Mouse (Mus musculus): Measurements from ENCODE around the gene Hibch. TPM values are rescaled to one million over a fixed set of nuclear protein-coding genes. Genes with fewer than 3 reads are reported as not detected.

Gene Hibch
- total RNA-seq (2021) = 10 to 100 TPM; 45.3 to 47.2 TPM

DNA sequence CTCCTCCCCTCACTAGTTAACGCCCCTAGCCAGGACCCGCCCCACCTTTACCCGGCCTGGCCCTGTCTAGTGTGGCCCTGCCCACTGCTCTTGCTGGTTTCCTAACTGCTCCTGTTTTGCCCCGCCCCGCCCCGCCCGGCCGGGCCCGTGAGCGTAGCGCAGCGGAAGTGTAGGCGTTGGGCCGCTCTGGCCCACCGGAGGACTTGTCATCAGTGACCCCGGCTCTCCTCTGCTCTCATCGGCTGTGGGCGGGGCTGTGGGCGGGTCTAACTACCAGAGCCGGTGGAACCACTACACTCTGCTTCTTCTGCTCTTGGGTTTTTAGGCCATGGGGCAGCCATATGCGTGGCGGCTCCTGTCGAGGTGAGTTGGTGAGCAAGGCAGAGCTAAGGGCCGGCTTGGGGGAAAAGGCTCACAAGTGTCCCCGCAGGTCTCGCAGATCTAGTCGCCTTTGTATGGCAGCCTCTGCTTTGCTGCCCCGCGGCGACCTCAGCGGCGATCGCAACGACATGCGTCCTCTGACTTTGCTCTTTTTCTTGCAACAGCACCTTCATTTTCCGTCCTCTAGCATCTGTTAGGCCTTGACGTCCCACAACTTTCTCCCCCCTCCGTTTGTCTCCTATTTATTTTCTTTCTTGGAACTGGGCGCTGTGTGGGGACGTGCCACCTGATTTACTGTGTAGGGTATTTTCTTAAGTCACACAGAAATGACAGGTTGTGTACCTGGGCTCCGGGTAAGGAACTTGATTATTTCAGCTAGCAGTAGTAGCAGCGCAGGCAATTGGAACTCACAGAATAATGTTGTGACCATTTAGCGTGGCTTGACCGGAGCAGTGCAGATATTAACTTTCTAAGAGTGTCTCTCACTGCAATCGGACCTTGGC lies at the start of gene Hibch:
Gene Hibch, plus strand, starts transcription at position 148 of the 884 bp plus-strand sequence.
- DNase-seq = peak; percentile 98

DNA sequence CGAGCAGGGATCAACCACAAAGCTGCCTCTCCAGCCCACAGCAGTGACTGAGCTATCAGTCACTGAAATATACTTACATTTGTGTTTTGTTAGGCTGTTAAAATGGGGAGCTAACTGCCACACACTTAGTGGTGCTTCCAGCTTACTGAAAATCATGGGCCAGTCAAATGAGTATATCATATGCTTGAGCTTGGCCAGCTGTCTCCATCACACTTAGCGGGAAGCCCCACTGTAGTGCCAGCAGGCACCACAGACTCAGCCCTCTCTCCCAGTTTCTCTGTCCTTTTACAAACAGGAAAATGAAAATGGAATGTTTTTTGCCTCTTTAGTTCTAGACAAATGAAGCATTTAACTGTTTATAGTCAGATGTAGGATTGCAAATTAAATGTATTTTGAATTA lies 48.8 kb upstream of the Hibch start:
- DNase-seq = no peak

DNA sequence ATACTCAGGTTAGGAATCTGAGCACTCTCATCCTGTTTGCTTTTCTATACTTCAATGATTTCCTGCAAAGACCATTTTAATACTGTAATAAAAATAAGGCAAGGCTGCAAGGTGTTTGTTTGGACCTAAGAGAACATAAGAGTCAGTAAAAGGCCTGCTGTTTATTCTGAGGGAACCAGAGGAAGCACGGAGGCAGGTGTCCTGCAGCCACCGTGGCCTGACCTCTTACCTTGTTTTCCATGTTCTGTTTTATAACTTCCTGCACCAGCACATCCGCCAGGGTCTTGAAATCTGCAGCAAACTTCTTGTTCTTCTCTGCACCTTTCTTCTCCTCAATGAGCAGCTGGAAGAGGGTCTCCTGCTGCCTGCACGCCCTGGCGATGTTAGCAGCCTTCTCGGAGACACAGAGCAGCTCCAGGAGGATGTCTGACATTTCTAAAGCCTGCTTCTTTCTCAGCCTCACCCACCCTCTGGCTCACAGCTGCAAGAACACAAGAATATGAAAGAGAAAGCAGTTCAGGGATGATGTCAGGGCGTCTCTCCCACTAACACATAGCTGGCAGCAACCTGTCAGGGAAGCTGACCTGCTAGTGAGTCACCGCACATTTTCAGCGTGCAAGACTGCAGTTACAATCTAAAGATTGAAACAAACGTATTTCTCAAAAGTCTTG lies 45.5 kb upstream of the Hibch start:
- peak; percentile 24 for DNase-seq

DNA sequence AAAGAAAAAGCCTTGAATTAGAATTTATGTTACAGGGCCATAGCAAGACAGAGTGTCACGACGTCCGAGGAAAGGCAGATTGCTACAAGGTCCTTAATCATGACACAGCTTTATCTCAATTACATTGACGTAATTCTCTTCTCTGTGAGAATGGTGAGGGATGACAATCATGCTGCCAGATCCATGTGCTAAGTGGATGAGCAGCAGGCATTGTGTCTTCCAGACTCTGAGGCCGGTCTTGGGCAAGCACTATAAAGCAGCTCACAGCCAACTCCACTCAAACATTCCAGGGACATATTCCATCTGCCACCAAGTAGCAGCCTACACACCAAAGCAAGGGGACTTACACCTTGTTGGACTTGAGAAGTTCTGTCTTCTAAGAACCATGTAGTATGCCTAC lies 45.0 kb upstream of the Hibch start:
- no peak for DNase-seq

DNA sequence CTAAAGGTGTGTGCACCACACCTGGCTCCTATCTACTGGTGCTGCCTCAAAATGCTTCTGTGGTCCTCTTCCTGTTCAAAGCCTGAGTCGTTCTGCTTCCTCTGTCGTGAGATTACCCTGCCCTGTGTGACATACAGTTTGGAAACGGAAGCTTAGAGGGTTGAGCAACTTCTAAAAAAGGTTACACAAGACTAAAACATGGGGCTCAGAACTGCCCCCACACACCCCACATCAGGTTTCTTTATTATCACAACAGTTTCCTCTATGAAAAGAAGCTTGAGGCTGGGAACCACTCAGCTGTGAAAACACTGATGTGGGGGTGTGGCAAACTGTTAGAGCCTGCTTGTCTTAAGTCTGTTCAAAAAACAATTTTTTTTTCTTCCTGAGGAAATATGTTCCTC lies 44.4 kb upstream of the Hibch start:
- no peak for DNase-seq

DNA sequence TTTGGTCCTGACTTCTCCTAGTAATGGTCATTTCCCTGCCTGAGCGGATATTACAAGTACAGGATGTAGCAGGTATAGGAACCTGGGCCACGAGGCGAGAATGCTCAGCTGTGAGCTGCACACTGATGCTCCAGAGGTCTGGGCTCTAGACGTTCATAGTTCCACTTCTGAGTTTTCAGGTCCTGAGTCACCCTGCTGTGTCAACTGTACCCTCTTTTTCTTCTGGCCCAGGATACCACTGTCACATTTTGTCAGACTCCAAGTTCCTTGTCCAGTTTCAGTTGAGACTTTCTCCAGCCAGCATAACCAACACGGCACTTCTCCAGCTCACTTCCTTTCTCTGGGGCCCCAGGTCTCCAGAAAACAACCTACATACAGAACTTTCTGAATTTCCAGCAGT lies 43.1 kb upstream of the Hibch start:
- no peak for DNase-seq

DNA sequence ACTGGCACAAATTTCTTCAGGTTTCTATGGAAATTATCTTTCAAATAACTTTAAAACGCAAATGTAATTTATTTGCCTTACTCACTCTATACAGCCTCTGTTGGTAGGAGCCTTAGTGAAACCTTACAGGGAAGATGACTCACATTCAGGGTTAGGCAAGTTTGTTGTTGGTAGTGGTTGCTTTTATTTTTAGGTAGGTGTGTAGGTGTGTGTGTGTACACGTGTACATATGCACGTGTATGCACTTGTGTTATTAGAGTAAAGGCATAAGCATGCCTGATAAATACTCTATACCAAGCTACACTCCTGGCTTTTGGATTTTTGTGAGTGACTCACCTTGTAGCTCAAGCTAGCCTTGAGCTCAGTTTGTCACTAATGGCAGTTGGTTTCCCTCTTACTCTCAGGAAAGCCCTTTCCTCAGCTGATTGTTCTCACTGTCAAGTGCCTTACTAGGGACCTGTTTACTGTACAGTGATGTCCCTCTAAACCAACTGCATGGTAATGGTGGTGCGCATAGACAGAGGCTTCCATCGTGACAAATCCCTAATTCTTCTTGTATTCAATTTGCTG lies 42.2 kb upstream of the Hibch start:
- no peak for DNase-seq

DNA sequence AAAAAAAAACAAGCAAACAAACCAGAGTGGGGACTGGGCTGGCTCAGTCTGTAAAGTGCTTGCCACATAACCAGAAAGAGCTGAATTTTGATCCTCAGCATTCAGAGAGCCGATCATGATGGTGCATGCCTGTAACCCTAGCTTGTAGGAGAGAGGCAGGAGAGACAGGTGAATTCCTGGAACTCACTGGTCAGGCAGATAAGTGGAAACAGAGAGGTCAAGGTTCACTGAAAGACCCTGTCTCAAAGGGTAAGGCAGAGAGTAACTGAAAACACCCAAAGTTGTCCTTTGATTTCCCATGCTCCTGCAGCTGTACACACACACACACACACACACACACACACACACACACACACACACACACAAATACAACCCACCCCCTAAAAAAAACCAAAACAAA lies 39.7 kb upstream of the Hibch start:
- DNase-seq = no peak

DNA sequence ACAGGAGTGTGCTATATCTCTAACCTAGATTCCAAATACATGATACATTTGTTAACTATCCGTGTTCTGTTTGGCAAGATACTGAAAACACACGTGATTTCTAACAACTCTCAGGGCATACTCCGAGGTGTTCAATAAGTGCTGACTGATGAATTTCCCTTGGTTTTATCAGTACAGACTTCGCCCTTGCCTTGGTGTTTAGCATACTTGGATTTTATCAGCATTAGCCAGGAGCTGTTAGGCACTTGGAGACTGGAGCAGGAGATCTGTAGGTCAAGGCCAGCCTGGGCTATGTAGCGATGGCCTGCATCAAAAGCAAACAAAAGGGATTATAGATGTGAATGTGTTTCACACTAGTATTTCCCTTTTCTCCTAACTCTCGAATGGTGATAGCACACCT lies 36.3 kb upstream of the Hibch start:
- DNase-seq = no peak

DNA sequence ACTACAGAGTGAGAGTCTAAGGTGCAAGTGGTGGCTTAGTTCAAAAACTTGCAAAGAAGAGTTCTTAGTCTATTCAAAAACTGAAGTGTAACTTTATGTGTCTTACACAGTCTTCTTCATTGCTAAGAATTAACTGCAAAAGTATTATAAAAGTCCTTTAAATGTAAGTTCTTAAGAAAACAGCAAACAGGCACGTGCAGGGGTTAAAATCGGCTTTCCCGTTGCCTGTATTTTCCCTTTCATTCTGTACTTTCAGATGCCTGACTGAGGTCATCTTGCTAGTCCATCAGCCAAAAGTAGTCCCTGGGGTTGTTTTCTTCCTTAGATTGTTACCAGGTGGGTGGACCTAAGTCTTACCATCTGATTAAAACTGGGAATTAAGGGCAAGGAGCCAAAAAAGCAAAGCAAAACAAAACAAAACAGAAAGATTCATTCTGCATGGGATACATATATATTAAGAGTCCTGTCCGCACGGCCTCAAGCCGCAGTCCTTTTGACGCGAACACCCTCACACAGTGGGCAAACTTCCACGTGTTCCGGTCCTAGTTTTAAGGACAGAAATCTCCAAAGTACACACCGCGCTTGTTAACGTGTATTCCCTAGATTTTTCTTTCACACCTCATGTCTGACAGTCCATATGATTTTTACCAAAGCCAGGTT lies 28.4 kb upstream of the Hibch start:
- peak; percentile 18 for DNase-seq

DNA sequence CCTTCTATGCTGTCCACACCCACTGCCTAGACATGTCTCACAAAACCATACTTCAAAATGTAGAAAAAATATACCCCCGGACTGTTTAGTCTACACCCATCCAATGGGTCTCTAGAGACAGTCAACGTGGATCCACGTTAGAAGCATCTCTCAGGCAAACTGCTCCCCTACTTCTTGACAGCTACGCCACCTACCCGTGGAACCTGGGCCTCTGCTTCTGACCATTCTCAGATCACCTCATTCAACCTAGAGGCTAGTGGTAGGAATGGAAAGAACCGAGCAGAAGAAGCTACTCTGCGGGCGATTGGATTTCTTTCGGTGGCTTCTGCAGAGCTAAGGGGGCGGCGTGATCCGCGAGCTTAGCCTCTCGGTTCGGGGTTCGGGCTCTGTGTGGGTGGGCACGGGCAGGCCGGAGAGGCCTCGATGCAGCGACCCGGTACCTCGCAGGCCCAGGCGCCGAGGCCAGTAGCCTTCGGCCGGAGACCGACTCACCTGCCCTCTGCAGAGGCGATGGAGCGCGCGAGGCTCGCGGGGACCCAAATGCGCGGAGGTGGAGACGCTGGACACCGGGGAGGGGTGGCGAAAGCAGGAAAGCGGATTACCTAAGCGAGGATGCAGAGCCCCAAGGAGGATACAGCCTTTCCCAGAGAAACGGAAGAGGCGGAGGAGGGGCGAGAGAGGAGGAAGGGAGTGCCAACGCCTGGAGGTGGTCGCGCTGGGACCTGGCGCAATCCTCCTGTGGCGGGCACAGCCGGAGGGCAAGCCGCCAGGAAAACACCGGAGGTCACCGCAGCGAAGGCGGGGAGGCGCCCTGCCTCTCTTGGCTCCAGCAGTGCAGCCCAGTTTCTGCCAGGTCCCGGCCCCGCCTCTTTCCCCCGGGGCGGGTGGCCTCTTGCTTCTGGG lies 27.6 kb upstream of the Hibch start, which contains the start of gene Inpp1:
Gene Inpp1, minus strand, starts transcription at position 779 of the 903 bp plus-strand sequence.
- DNase-seq = peak; percentile 89

DNA sequence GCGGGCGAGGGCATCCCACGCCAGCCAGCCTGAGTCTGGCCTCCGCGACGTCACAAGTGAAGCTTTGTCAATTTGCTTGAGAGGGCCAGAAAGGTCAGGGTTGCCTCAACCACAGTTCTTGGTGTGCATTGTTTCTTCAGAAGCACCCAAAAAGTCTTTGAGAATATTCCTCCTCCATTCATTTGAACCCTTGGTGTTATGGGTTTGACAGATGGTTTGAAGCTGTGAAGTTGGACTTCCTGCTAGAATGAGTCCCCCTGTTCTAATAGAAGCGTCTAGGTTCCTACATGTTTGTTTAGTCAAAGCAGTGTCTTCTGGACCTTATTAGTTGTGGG lies 26.9 kb upstream of the Hibch start:
- no peak for DNase-seq

DNA sequence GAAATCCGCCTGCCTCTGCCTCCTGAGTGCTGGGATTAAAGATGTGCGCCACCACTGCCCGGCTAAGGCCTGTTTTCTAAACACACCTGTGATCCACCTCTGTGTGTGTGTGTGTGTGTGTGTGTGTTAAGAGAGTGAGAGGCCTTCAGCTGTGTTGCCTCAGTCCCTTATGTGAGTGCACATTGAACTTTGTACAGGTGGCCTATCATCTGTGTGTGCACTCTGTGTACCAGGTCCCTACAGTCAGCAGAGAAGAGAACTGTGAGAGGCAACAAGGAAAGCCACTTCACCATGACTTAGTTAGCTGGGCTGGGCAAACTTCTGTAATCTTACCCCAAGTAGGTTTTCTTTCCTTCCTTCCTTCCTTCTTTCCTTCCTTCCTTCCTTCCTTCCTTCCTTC lies 5.6 kb upstream of the Hibch start:
- DNase-seq = no peak

DNA sequence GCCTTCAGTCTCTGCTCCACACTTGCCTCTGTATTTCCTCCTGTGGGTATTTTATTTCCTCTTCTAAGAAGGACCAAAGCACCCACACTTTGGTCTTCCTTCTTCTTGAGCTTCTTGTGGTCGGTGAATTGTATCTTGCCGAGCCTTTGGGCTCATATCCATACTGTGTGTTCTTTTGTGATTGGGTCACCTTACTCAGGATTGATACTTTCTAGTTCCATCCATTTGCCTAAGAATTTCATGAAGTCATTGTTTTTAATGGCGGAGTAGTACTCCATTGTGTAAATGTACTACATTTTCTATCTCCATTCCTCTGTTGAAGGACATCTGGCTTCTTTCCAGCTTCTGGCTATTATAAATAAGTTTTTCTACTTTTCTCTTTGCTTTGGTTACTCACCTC lies 375 bp upstream of the Hibch start:
- DNase-seq = no peak

DNA sequence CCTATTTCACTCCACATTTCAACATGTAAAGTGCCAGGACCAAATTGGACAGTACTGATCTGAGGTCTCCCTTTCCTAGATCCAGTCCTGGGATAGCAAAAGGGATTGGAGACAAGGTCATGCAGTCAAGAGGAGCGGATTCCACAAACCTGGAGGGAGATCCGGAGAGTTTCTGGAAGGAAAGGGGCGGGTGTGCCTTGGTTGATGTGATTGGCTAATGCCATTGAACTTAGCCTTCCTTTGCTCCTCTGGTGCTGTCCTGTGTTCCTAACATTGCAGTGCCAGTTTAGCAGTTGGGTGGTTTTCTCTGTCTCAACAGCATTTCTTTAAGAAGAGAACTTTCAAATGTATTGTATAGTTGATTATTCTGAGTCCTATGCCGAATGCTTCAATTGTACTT lies 1.8 kb downstream of the Hibch start:
- no peak for DNase-seq

DNA sequence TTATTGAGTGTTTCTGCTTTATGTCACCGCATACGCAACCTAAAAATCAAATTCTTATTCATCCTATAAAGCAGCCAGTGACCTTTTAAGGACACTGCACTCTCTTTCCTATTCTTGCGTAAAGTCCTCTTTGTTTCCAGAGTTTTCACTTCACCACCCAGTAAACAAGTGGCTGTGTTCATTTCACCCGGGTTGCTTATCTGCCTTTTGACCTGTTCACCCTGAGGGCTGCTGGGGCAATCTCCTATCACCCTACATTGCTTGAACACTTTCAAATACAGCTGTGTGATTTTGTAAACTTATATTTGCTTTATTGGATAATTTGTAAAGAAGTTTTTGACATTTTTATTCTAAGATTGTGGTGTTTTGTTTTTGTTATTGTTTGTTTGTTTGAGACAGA lies 4.7 kb downstream of the Hibch start:
- DNase-seq = no peak

DNA sequence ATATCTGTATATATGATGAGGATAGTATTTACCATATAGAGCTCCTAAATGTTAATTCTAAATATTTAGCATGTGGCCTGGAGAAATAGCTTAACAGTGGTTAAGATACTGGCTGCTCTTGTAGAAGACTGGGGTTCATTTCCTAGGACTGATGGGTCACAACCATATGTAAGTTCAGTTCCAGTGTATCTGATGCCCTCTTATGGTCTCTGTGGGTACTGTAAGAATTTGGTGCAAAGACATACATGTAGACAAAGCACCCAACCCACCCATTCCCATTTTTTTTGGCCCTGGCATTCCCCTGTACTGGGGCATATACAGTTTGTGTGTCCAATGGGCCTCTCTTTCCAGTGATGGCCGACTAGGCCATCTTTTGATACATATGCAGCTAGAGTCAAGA lies 9.3 kb downstream of the Hibch start:
- DNase-seq = peak; percentile 27

DNA sequence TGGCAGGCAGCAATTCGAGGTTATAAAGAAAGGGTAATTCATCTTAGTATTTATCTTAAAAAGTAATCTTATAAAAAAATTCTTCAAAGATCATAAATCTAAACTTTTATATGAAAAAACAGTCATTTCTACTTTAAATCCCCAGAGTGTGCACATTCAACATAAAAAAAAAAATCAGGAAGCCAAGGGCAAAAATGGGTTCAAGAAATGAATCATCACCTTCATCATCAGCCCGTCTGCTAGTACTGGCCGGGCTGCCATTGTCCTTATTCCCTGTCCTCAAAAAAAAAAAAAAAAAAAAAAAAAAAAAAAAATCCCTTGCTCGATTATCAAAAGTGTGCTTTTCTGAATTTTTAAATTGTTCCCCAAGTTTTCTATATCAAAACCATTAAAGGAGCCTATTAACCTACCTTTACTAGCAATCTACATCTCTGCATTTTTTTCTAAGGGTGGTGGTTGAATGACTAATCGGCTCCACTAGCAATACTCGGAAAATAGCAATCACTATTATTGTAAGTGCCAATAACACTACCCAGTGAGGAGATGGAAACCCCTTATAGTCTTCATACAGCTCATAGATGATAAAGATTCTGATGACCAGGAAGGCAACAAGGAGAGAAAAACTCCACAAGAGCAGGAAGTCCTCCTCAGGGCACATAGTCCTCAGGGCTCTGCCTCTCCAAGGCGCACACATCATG lies 11.3 kb downstream of the Hibch start:
- no peak for DNase-seq

DNA sequence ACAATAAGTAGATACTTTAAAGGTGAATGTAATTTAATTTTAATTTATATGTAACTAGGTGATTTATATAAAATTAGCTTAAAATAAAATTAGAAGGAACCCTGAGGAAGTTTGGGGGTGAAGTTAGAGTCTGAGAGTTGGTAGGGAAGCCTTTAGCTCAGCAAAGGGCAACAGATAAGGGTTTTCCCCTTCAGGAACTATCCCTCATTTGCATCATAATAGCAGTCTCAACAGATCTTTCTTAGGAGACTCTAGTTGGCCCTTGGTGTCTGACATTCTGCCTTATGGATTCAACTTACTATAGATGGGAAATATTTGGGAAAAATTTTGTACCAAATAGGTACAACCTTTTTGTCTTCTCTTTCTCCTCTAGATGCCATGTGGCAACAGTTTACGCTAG lies 19.5 kb downstream of the Hibch start:
- DNase-seq = no peak

DNA sequence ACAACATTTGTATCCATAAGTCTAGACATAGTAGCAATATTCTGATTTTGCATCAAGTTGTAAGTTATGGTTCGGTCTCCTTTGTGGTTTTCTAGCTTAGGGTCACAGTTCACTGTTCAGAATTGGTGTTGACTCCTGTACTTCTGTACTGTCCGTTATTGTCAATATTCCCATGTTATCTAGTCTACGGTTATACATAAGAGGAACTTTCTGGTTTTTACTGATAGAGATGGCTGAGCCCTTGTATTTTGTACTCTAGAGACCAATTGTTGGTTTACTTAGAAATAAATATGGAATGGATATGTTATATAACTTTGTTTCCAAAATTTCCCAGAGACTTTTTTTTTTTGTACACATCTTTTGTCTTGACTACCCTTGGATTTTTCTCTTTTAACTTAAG lies 21.3 kb downstream of the Hibch start:
- no peak for DNase-seq

DNA sequence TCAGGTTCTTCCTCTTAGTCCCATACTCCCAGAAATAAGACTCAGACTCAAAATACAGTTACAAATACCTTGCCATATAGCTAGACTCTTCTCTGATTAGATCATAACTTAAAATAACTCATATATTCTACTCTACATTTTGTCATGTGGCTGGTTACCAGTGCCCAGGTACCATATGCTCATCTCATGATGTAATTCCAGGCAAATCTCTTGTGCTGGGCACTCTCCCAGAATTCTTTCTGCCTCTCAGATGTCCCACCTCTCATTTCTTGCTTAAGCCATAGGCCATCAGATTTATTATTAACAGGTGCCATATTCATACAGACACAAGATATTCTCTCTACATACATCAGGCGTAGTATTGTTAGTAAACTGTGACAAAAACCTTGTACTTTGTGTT lies 23.1 kb downstream of the Hibch start:
- no peak for DNase-seq

DNA sequence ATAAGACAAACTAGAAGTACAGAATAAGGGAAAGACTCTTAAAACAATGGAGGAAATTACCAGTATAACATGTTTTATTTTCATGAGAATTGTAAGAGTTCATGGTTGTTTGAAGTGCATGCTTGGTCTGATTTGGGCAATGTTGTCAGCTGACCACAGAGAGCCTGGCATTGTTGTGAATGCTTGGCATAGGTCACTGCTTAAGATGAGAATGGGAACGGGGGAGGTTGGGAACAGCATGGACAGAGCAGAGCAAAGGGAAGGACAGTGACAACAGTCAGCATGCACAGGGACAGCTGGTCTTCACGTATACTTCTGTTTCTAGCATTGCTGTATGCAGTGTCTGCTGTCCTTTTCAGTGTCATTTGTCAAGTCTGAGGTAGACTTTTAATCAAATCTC lies 39.5 kb downstream of the Hibch start:
- DNase-seq = no peak

Measured in heart, postnatal 4 days (tissue).